In genomic region chr15:60823620-60823869, GRCm38 (mm10) we compare ENCODE assay signal across 8 mouse cellular contexts. TPM values are rescaled to one million over a fixed set of nuclear protein-coding genes. Genes with fewer than 3 reads are reported as not detected.
DNase-seq lines count a peak whose midpoint lies in the region; ATAC-seq and TF ChIP-seq lines count a peak whose summit lies in the region.

No protein-coding gene starts in this region.

- H3K9ac ChIP-seq in heart, embryonic 14.5 days (ENCODE audit: low read length): peak overlapping the region; percentile 78
- H3K9ac ChIP-seq in liver, embryonic 14.5 days (replicated peaks): peak overlapping the region; percentile 5
- peak overlapping the region; percentile 72; the same call in 1 of the 2 replicates for H3K9ac ChIP-seq in neural tube, embryonic 14.5 days (replicated peaks; ENCODE audit: low read depth, low read length)

- peak overlapping the region; percentile 71 to 96 for H3K4me3 ChIP-seq in heart, embryonic 14.5 days (ENCODE audit: control insufficient read depth in 1 of 2, insufficient read depth in 1 of 2, low read depth in 1 of 2, low read length in 2 of 2)
- H3K4me3 ChIP-seq in liver, embryonic 14.5 days (ENCODE audit: insufficient read depth in 1 of 2, low read depth in 2 of 2, low read length in 2 of 2): peak overlapping the region; percentile 55 to 58
- H3K4me3 ChIP-seq in neural tube, embryonic 14.5 days (ENCODE audit: low read depth, low read length): peak overlapping the region; percentile 78

- WGBS in heart, embryonic 14.5 days: 0% methylated on average over 24 of the region's 24 CpGs
- WGBS in liver, embryonic 14.5 days (ENCODE audit: insufficient replicate concordance): 0% methylated on average over 24 of the region's 24 CpGs
- WGBS in neural tube, embryonic 14.5 days: 0% methylated on average over 24 of the region's 24 CpGs

- ATAC-seq in heart, embryonic 14.5 days (ENCODE audit: insufficient number of reproducible peaks, insufficient read depth, low FRiP score, low read depth): no peak
- peak; percentile 16; the same call in 1 of the 2 replicates for ATAC-seq in liver, embryonic 14.5 days (ENCODE audit: insufficient read depth)
- peak; percentile 0; the same call in 1 of the 2 replicates for ATAC-seq in neural tube, embryonic 14.5 days (ENCODE audit: low read depth)

- TF ChIP-seq EP300 in liver, embryonic 14.5 days (IDR thresholded peaks at IDR 0.05; ENCODE audit: low read depth): no peak

- no peak for TF ChIP-seq CTCF in liver, embryonic 14.5 days (IDR thresholded peaks at IDR 0.05; ENCODE audit: low read depth)

- H3K4me2 ChIP-seq in heart, embryonic 14.5 days (ENCODE audit: low read length): peak overlapping the region; percentile 94
- peak overlapping the region; percentile 83 for H3K4me2 ChIP-seq in liver, embryonic 14.5 days (ENCODE audit: low read depth)
- peak overlapping the region; percentile 100 for H3K4me2 ChIP-seq in neural tube, embryonic 14.5 days (ENCODE audit: low read depth, low read length)

- no peaks in the 10 kb centered on the region for H3K27me3 ChIP-seq in heart, embryonic 14.5 days (ENCODE audit: control insufficient read depth, insufficient read depth, low read length)
- H3K27me3 ChIP-seq in liver, embryonic 14.5 days (ENCODE audit: control insufficient read depth, insufficient read depth, low read length): no peaks in the 10 kb centered on the region; the same call in 1 of the 2 replicates
- H3K27me3 ChIP-seq in neural tube, embryonic 14.5 days (ENCODE audit: control insufficient read depth, insufficient read depth, low read length): no peaks in the 10 kb centered on the region

- peaks cover 4 to 15% of the 10 kb centered on the region in 2 experiments; a peak in 3 of 4 replicates for H3K4me1 ChIP-seq in heart, embryonic 14.5 days (ENCODE audit: control insufficient read depth in 2 of 2, insufficient read depth in 2 of 2, low read length in 2 of 2)
- H3K4me1 ChIP-seq in liver, embryonic 14.5 days (replicated peaks; ENCODE audit: control insufficient read depth in 2 of 2, insufficient read depth in 2 of 2, low read length in 1 of 2): peaks cover 0 to 6% of the 10 kb centered on the region in 2 experiments; a peak in 1 of 4 replicates
- peaks cover 11% of the 10 kb centered on the region; the same call in 1 of the 2 replicates for H3K4me1 ChIP-seq in neural tube, embryonic 14.5 days (ENCODE audit: control insufficient read depth, insufficient read depth, low read length)

- H3K36me3 ChIP-seq in heart, embryonic 14.5 days (ENCODE audit: control insufficient read depth, insufficient read depth, low read length): no peaks in the 10 kb centered on the region
- H3K36me3 ChIP-seq in liver, embryonic 14.5 days (replicated peaks; ENCODE audit: control insufficient read depth, insufficient read depth, low read depth): no peaks in the 10 kb centered on the region
- no peaks in the 10 kb centered on the region for H3K36me3 ChIP-seq in neural tube, embryonic 14.5 days (ENCODE audit: control insufficient read depth, insufficient read depth, low read length)

- no peaks in the 10 kb centered on the region for H3K9me3 ChIP-seq in heart, embryonic 14.5 days (ENCODE audit: control insufficient read depth, low read length)
- H3K9me3 ChIP-seq in liver, embryonic 14.5 days (ENCODE audit: control insufficient read depth, low read length): no peaks in the 10 kb centered on the region
- no peaks in the 10 kb centered on the region for H3K9me3 ChIP-seq in neural tube, embryonic 14.5 days (ENCODE audit: control insufficient read depth, low read length)

- DNase-seq in adrenal gland, postnatal 36 days: peak; percentile 47 to 57
- no peak for DNase-seq in adrenal gland, adult (ENCODE audit: inconsistent age in 2 of 2, low spot score in 1 of 2)
- peak; percentile 39 for DNase-seq in right cerebral cortex, postnatal 4 days
- DNase-seq in right cerebral cortex, postnatal 25 days: no peak
- DNase-seq in liver, embryonic 14.5 days (ENCODE audit: low read depth in 3 of 3, low spot score in 3 of 3): no peak
- no peak for DNase-seq in urinary bladder, postnatal 4 days (ENCODE audit: low spot score in 2 of 2)

- H3K27ac ChIP-seq in heart, embryonic 14.5 days (replicated peaks in 1 of 2; ENCODE audit: control insufficient read depth in 1 of 2, insufficient read depth in 1 of 2, low read depth in 2 of 2, low read length in 2 of 2): peak overlapping the region in 1 of 2 experiments; percentile 41; a peak in 2 of 4 replicates
- no peak overlapping the region for H3K27ac ChIP-seq in liver, embryonic 14.5 days
- H3K27ac ChIP-seq in neural tube, embryonic 14.5 days (ENCODE audit: low read depth, low read length): no peak overlapping the region

RNA-seq across cellular contexts. Expression of gene Fam84b, which starts 30.0 kb away (rescaled TPM):
- 10 to 100 TPM; 13.1 to 15.4 TPM for total RNA-seq in adrenal gland, postnatal 36 days (2021)
- 4.2 and 5.9 TPM in 2 replicates for polyA plus RNA-seq in heart, embryonic 14.5 days (2014; fragmentation: Nextera tagmentation; extraction: Ambion mirVana)
- polyA plus RNA-seq in liver, embryonic 14.5 days (2012; rRNA removed): 1.4 and 1.6 TPM in 2 replicates
- polyA plus RNA-seq in liver, embryonic 14.5 days (2014; fragmentation: Nextera tagmentation; extraction: Ambion mirVana): 2.5 and 2.9 TPM in 2 replicates
- 7.0 and 8.4 TPM in 2 replicates for polyA plus RNA-seq in neural tube, embryonic 14.5 days (2014; fragmentation: Nextera tagmentation; extraction: Ambion mirVana)

Comparison
In these comparisons a context has a peak if more than half of its experiments do, and no peak if none do; other contexts are left out.
1. DNase-seq: peak in adrenal gland, postnatal 36 days (2 of 2) and right cerebral cortex, postnatal 4 days (single experiment); none in adrenal gland, adult (0 of 2), right cerebral cortex, postnatal 25 days (single experiment), liver, embryonic 14.5 days (0 of 3) and urinary bladder, postnatal 4 days (0 of 2).
2. H3K9ac ChIP-seq: peak in every context shown above with its lines; median percentile 78 in heart, embryonic 14.5 days; 72 in neural tube, embryonic 14.5 days; 5 in liver, embryonic 14.5 days.
3. Peak in every context shown above with its lines, with median percentiles within 50 percentile points of each other: H3K4me2 ChIP-seq and H3K4me3 ChIP-seq.